Mouse (Mus musculus): Measurements from ENCODE around the gene Heatr6.

DNA sequence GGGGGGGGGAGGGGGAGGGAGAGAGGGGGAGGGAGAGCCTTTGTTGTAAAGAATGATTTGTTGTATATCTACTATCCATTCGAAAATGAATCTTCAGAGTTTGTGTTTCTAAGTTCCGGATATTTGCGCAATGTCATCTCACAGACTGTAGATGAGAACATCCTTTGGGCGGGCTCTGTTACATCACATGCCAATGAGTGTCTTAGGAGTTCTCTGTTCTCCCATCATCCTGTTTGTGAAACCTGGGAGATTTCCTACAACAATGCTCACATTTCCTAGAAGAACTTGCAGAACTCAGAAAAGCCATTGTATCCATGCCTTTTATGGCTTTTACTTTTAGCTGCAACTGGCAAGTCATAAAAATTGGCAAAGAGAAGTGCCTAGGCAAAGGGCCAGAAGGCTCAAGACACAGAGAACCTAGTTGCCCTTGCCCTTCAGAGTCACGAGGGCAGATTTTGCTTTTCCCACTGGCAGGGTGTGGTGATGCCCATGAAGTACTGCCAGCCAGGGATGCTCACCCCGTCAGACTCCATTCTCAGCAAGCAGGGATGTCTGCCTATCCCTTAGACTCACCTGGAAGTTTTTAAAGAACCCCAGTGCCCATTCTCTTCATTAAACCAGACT, 36.3 kb upstream of the Heatr6 start:
- no peak for TF ChIP-seq POLR2A (IDR thresholded peaks at IDR 0.05; ENCODE audit: borderline replicate concordance, low read depth, low read length)
- no peak for TF ChIP-seq CTCF (IDR thresholded peaks at IDR 0.05; ENCODE audit: low read depth, low read length)

All from bone marrow macrophage, adult 2 months (primary cell).